Mouse (Mus musculus) forebrain, embryonic 16.5 days (tissue): ENCODE data around the gene Ubqln1. TPM values are rescaled to one million over a fixed set of nuclear protein-coding genes. Genes with fewer than 3 reads are reported as not detected.

Experiments used
- ATAC-seq: fragments of 200-750 bp; cut with Nextera tagmentation; 2 replicates; pipeline ENCODE4 v1.8.0; 2017; ENCODE audit warnings: mild to moderate bottlenecking, moderate library complexity
- H3K27ac ChIP-seq: fragments of 300-500 bp; sonication (generic); 2 replicates; pipeline ENCODE4 v1.5.1; 2014; ENCODE audit warnings: low read length, control low read depth
- H3K27me3 ChIP-seq: fragments of 300-500 bp; sonication (generic); replicated peaks from 2 replicates; pipeline ENCODE4 v1.6.1; 2014; ENCODE audit warnings: low read length; ENCODE audit not compliant: control insufficient read depth, insufficient read depth
- H3K36me3 ChIP-seq: fragments of 300-500 bp; sonication (generic); 2 replicates; pipeline ENCODE4 v1.6.1; 2014; ENCODE audit not compliant: control insufficient read depth, insufficient read depth
- H3K4me1 ChIP-seq: fragments of 300-500 bp; sonication (generic); replicated peaks from 2 replicates; pipeline ENCODE4 v1.6.1; 2014; ENCODE audit warnings: low read length; ENCODE audit not compliant: control insufficient read depth, insufficient read depth
- H3K4me2 ChIP-seq: fragments of 300-500 bp; sonication (generic); 2 replicates; pipeline ENCODE4 v1.6.1; 2014; ENCODE audit warnings: mild to moderate bottlenecking, low read length, control low read depth
- H3K4me3 ChIP-seq: fragments of 300-500 bp; sonication (generic); replicated peaks from 2 replicates; pipeline ENCODE4 v1.5.1; 2014; ENCODE audit warnings: mild to moderate bottlenecking, low read length, control low read depth
- H3K9ac ChIP-seq: fragments of 300-500 bp; sonication (generic); replicated peaks from 2 replicates; pipeline ENCODE4 v1.6.1; 2014; ENCODE audit warnings: low read depth, low read length, control low read depth
- H3K9me3 ChIP-seq: fragments of 300-500 bp; sonication (generic); 2 replicates; pipeline ENCODE4 v1.6.1; 2016; ENCODE audit warnings: low read length; ENCODE audit not compliant: control insufficient read depth
- WGBS: fragments of 180-500 bp; shearing (Covaris S2); extraction: QIAGEN DNeasy Blood & Tissue Kit; methylation state at CpG from one replicate; pipeline ENCODE4 v1.1.7; 2014; 5-methylcytosine and 5-hydroxymethylcytosine counted together
- polyA plus RNA-seq: library from polyadenylated mRNA; unstranded; fragments of >200 nt; fragmentation: Nextera tagmentation; extraction: Ambion mirVana; gene quantifications from 2 replicates; pipeline ENCODE4 v1.2.1, GENCODE M21; 2015

Gene Ubqln1
- polyA plus RNA-seq, 1 experiment from 2014 or later: 142 TPM

- Histone ChIP-seq H3K4me3 (no peak overlapping the region), H3K4me2 (no peak overlapping the region), H3K27ac (no peak overlapping the region), H3K9ac (no peak overlapping the region), H3K4me1 (no peaks in the 10 kb centered on the region), H3K27me3 (no peaks in the 10 kb centered on the region), H3K9me3 (no peaks in the 10 kb centered on the region), H3K36me3 (no peaks in the 10 kb centered on the region)
- WGBS: 43% methylated on average over 8 of the region's 8 CpGs
- ATAC-seq: no peak
These were observed 10.2 kb upstream of the Ubqln1 start for GRCm38 (mm10) chr13:58225694-58226093.

GRCm38 (mm10) chr13:58220206-58220605 is 4.8 kb upstream of the Ubqln1 start:
- Histone ChIP-seq H3K4me2 (no peak overlapping the region), H3K4me1 (peaks cover 5% of the 10 kb centered on the region), H3K4me3 (no peak overlapping the region), H3K36me3 (no peaks in the 10 kb centered on the region), H3K9ac (no peak overlapping the region), H3K27ac (no peak overlapping the region), H3K27me3 (0 out of 2 replicates have a peak, but pooled peaks cover 2% of the 10 kb centered on the region), H3K9me3 (no peaks in the 10 kb centered on the region)
- WGBS: 87% methylated on average over 3 of the region's 3 CpGs
- ATAC-seq: no peak

GRCm38 (mm10) chr13:58217536-58217935 is 2.1 kb upstream of the Ubqln1 start:
- Histone ChIP-seq H3K9me3 (no peaks in the 10 kb centered on the region), H3K36me3 (no peaks in the 10 kb centered on the region), H3K9ac (no peak overlapping the region), H3K4me2 (no peak overlapping the region), H3K27ac (no peak overlapping the region), H3K4me1 (peaks cover 22% of the 10 kb centered on the region), H3K4me3 (no peak overlapping the region), H3K27me3 (0 out of 2 replicates have a peak, but pooled peaks cover 2% of the 10 kb centered on the region)
- no peak for ATAC-seq
- 96% methylated on average over 2 of the region's 2 CpGs for WGBS

DNA sequence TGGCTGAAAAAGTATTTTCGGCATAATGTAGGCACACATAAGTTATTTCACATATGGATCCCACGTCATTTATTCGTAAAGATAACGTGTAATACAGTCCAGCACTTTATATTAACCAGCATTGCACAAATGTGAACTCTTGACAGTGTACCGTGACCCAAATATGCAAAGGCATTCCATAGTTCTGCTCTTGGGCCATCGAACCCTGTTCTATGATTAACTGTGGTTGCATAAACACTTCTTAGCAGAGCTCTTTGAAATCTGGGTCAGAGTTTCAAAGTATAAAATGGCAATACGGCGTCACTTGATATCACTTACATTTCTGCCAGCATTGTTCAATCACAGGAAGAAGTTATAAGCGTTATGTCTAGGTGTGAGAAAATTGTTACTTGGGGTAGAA is 942 bp upstream of the Ubqln1 start:
- ATAC-seq: no peak
- H3K27ac ChIP-seq: peak overlapping the region; percentile 89; the same call in 1 of the 2 replicates
- 94% methylated on average over 9 of the region's 9 CpGs for WGBS

DNA sequence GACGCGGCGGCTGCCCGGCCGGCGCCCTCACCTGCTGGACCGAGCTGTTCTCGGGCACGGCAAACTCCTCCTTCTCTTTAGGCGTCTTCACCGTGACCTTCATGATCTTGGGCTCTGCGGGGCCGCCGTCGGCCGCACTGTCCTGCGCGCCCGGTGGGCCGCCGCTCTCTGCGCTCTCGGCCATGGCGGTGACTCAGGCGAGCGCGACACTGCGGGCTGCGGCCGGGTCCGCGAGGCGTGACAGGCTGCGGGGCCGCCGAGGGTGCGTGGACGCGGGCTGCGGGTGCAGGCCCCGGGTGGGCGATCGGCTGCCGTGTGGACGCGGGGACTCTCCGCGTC is 231 bp downstream of the Ubqln1 start:
- Histone ChIP-seq H3K36me3 (no peaks in the 10 kb centered on the region), H3K27me3 (0 out of 2 replicates have a peak, but pooled peaks cover 2% of the 10 kb centered on the region), H3K4me1 (peaks cover 25% of the 10 kb centered on the region), H3K9me3 (no peaks in the 10 kb centered on the region), H3K4me2 (peak overlapping the region; percentile 94), H3K27ac (peak overlapping the region; percentile 89), H3K4me3 (peak overlapping the region; percentile 100), H3K9ac (peak overlapping the region; percentile 92)
- WGBS: under 1% methylated on average over 48 of the region's 48 CpGs
- peak; percentile 77 for ATAC-seq

More for the DNA sequence above, 942 bp upstream of the Ubqln1 start:
- Histone ChIP-seq H3K4me1 (peaks cover 25% of the 10 kb centered on the region), H3K4me2 (peak overlapping the region; percentile 94), H3K9me3 (no peaks in the 10 kb centered on the region), H3K4me3 (peak overlapping the region; percentile 100), H3K9ac (peak overlapping the region; percentile 92), H3K27me3 (0 out of 2 replicates have a peak, but pooled peaks cover 2% of the 10 kb centered on the region), H3K36me3 (no peaks in the 10 kb centered on the region)

DNA sequence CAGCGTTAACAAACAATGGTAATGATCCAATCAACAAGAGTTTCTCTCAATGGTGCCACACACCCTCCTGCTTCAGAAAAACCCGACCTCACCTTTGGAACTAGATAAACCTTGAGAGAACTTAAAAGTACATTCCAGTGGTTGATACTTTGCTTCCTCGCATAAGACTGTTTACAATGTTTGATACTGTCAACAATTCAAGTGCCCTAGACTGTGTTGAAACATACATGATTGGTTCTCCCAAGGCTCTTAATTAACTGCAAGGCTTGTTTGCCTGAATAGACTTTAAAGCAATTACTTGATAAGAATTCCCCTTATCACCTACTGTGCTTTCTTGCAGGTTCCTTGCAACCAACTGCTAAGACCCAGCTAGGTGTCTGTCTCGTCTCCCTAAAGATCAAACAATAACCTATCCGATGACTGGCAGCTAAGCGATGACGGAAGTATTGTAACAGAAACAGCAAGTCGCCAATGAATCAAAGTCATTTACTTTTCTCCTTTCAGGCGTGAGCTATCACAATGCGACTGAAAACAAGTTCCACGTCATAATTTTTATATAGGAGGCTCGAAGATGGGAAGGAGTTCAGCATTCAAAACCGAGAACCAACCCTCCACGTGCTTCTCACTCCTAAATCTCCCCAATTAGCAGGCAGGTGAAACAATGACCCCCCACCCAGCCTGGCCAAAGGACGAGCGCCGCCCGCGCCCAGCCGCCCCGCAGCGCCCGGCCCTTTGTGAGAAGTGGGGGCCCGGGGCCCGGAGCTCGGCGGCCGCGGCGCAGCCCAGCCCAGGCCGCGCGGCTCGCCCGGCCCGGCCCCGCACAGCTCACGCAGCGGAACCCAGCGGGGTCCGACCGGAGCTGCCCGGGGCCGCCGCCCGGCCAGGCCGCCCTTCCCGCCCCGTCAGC is 854 bp downstream of the Ubqln1 start:
- Histone ChIP-seq H3K9me3 (no peaks in the 10 kb centered on the region), H3K9ac (peak overlapping the region; percentile 92)
- 1% methylated on average over 48 of the region's 49 CpGs for WGBS

GRCm38 (mm10) chr13:58213801-58214200 is 1.7 kb downstream of the Ubqln1 start:
- H3K9me3 ChIP-seq: no peaks in the 10 kb centered on the region
- peaks cover 25% of the 10 kb centered on the region for H3K4me1 ChIP-seq
- WGBS: 65% methylated on average over 8 of the region's 8 CpGs
- no peak overlapping the region for H3K27ac ChIP-seq
- no peak overlapping the region for H3K4me3 ChIP-seq
- no peaks in the 10 kb centered on the region for H3K36me3 ChIP-seq
- H3K27me3 ChIP-seq: 0 out of 2 replicates have a peak, but pooled peaks cover 2% of the 10 kb centered on the region
- H3K9ac ChIP-seq: no peak overlapping the region
- no peak for ATAC-seq
- peak overlapping the region; percentile 94 for H3K4me2 ChIP-seq

More for the DNA sequence above, 854 bp downstream of the Ubqln1 start:
- Histone ChIP-seq H3K4me3 (peak overlapping the region; percentile 100), H3K4me2 (peak overlapping the region; percentile 94), H3K27ac (peak overlapping the region; percentile 89), H3K4me1 (peaks cover 25% of the 10 kb centered on the region), H3K36me3 (no peaks in the 10 kb centered on the region), H3K27me3 (0 out of 2 replicates have a peak, but pooled peaks cover 2% of the 10 kb centered on the region)
- ATAC-seq: peak; percentile 66

- H3K9ac ChIP-seq: no peak overlapping the region
These were observed 2.9 kb downstream of the Ubqln1 start for GRCm38 (mm10) chr13:58212530-58212929.

DNA sequence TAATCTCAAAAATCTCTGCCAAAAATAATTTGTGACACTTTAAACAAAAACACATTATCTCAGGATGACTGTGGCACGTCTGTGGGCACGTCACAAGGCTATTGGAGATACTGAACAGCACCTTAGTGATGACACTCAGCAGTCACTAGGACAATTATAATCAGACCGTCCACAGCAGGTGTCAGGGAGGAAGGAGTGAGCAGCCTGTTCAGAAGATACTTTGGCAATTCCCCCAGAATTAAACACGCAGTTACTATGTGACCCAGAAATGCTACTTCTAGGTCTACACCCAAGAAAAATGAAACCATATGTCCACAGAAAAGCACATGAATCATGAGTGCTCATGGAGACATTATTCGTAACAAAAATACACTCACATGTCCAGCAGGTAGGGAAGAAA is 5.0 kb downstream of the Ubqln1 start:
- no peak for ATAC-seq
- no peaks in the 10 kb centered on the region for H3K27me3 ChIP-seq
- WGBS: 75% methylated on average over 5 of the region's 5 CpGs

More at GRCm38 (mm10) chr13:58212530-58212929, 2.9 kb downstream of the Ubqln1 start:
- Histone ChIP-seq H3K4me3 (no peak overlapping the region), H3K9me3 (no peaks in the 10 kb centered on the region), H3K27ac (no peak overlapping the region), H3K27me3 (0 out of 2 replicates have a peak, but pooled peaks cover under 1% of the 10 kb centered on the region), H3K36me3 (no peaks in the 10 kb centered on the region), H3K4me1 (peaks cover 25% of the 10 kb centered on the region), H3K4me2 (no peak overlapping the region)
- WGBS: 72% methylated on average over 2 of the region's 2 CpGs
- no peak for ATAC-seq

More for the DNA sequence above, 5.0 kb downstream of the Ubqln1 start:
- Histone ChIP-seq H3K27ac (no peak overlapping the region), H3K9ac (no peak overlapping the region), H3K36me3 (no peaks in the 10 kb centered on the region), H3K4me2 (no peak overlapping the region), H3K9me3 (no peaks in the 10 kb centered on the region), H3K4me3 (no peak overlapping the region), H3K4me1 (peaks cover 20% of the 10 kb centered on the region)
